Mouse (Mus musculus) forebrain, embryonic 11.5 days (tissue): ENCODE measurements around the gene Bcas3. TPM values are rescaled to one million over a fixed set of nuclear protein-coding genes. Genes with fewer than 3 reads are reported as not detected.

Experiments used
- ATAC-seq: fragments of 200-750 bp; cut with Nextera tagmentation; replicated peaks from 2 replicates; pipeline ENCODE4 v1.8.0; 2017; ENCODE audit warnings: moderate TSS enrichment; ENCODE audit not compliant: low FRiP score
- DNase-seq: peaks from one replicate; pipeline ENCODE4 v3.0.0-alpha.2; 2017; ENCODE audit warnings: low spot score
- H3K27ac ChIP-seq: fragments of 300-500 bp; sonication (generic); 2 replicates; pipeline ENCODE4 v1.5.1; 2014; ENCODE audit warnings: low read depth, low read length
- H3K27me3 ChIP-seq: fragments of 300-500 bp; sonication (generic); 2 replicates; pipeline ENCODE4 v1.6.1; 2014; ENCODE audit warnings: mild to moderate bottlenecking, low read length, mixed read lengths; ENCODE audit not compliant: control insufficient read depth, insufficient read depth
- H3K36me3 ChIP-seq: fragments of 300-500 bp; sonication (generic); 2 replicates; pipeline ENCODE4 v1.6.1; 2014; ENCODE audit warnings: mild to moderate bottlenecking, low read length, moderate library complexity, mixed read lengths; ENCODE audit not compliant: control insufficient read depth, insufficient read depth
- H3K4me1 ChIP-seq: fragments of 300-500 bp; sonication (generic); replicated peaks from 2 replicates; pipeline ENCODE4 v1.6.1; 2014; ENCODE audit warnings: low read length, mixed read lengths; ENCODE audit not compliant: control insufficient read depth, insufficient read depth
- H3K4me2 ChIP-seq: fragments of 300-500 bp; sonication (generic); 2 replicates; pipeline ENCODE4 v1.6.1; 2014; ENCODE audit warnings: low read depth, mild to moderate bottlenecking, low read length, moderate library complexity, mixed read lengths; ENCODE audit not compliant: severe bottlenecking
- H3K4me3 ChIP-seq: fragments of 300-500 bp; sonication (generic); 2 replicates; pipeline ENCODE4 v1.5.1; 2014; ENCODE audit warnings: low read depth, low read length
- H3K9ac ChIP-seq: fragments of 300-500 bp; sonication (generic); 2 replicates; pipeline ENCODE4 v1.6.1; 2014; ENCODE audit warnings: low read length
- H3K9me3 ChIP-seq: fragments of 300-500 bp; sonication (generic); 2 replicates; pipeline ENCODE4 v1.6.1; 2016; ENCODE audit warnings: low read length, mixed read lengths; ENCODE audit not compliant: control insufficient read depth
- WGBS: fragments of 180-500 bp; shearing (Covaris S2); extraction: QIAGEN DNeasy Blood & Tissue Kit; methylation state at CpG from one replicate; pipeline ENCODE4 v1.1.7; 2014; 5-methylcytosine and 5-hydroxymethylcytosine counted together
- polyA plus RNA-seq: library from polyadenylated mRNA; unstranded; fragments of >200 nt; fragmentation: Nextera tagmentation; extraction: Ambion mirVana; gene quantifications from 2 replicates; pipeline ENCODE4 v1.2.1, GENCODE M21; 2014

The Bcas3 gene
- polyA plus RNA-seq, 1 experiment from 2014 or later, result 17.9 TPM

DNA sequence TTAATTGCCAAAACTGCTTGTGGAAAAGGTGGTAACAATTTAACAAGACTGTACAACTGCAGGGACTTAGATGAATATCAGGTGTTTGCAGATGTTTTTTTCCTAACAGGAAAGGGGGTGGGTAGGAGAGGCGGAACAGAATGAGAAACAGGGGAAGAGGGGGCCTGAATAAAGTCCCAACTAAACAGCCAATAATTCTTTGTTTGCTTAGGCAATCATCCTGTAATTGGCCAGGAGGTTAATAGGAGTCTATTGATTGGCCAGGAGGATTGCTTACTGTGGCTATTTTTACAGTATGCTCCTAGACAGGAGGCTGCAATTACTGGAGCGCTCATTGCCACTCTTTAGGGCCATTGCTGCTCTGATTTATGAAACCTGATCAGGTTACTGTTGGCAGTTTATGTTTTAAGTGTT lies 279.6 kb downstream of the Bcas3 start:
- no peak overlapping the region for H3K9ac ChIP-seq
- WGBS, result 79% methylated on average over 2 of the region's 2 CpGs
- no peak for ATAC-seq
- DNase-seq, result no peak
- peaks cover 4% of the 10 kb centered on the region; the same call in 1 of the 2 replicates for H3K4me1 ChIP-seq
- no peaks in the 10 kb centered on the region for H3K27me3 ChIP-seq
- H3K27ac ChIP-seq, result no peak overlapping the region
- H3K36me3 ChIP-seq, result no peaks in the 10 kb centered on the region
- no peaks in the 10 kb centered on the region for H3K9me3 ChIP-seq
- H3K4me2 ChIP-seq, result no peak overlapping the region
- H3K4me3 ChIP-seq, result no peak overlapping the region

DNA sequence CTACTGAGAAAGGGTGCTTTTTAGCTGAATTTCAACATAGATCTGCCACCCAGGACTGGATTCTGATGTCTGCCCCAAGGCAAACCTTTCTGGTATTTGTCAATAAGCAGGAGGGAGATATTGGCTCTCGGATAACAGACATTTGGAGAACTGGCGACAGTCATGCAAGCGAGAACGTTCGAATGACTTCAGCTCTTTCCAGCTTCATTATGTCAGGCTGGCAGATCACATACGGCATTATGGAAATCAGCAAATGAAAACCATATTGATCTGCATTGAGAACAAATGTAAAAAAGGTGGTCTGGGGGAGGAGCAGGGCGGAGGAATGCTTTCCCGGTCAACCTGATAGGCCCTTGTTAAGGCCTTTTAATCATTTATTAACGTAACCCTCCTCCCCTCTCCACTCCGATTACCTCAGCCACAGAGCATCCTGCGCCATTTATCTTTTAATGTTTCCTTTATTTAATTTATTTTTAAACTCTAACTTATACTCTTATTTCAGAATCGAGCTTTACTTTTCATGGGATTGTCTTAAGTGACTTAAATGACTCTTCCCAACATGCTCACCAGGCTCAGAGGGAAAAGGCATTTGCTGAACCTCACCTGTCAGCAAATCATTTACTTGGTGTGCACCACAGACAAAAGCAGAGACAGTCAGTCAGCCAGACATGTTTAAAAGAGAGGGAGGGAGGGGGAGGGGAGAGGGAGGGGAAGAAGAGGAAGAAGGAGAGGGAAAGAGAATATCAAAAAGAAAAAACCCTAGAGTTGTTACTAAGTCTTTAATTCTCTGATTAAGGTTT lies 285.9 kb downstream of the Bcas3 start:
- H3K4me2 ChIP-seq, result no peak overlapping the region
- WGBS, result 63% methylated on average over 12 of the region's 12 CpGs

DNA sequence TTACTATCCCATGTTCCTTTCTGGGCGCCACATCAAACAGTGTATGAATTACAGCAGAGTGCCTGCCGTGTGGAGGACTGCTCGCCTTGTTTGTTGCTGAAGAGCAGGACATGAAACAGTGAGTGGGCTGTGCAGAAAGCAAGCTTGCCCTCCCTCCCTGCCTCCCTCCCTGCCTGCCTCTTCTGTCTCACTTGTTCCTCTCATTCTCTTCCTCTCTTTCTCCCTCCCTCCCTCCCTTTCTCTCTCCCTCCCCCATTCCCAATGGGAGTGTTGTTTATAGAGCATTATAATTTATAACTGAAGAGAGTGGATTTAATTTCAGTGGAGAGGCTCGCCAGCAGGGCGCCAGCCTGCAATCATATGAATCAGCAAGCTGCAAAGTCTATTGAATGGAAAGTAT lies 287.7 kb downstream of the Bcas3 start:
- H3K36me3 ChIP-seq, result no peaks in the 10 kb centered on the region
- H3K9ac ChIP-seq, result no peak overlapping the region
- H3K4me1 ChIP-seq, result peaks cover 9% of the 10 kb centered on the region
- DNase-seq (no peak), ATAC-seq (no peak)
- H3K4me3 ChIP-seq, result no peak overlapping the region
- H3K4me2 ChIP-seq, result no peak overlapping the region
- WGBS, result 36% methylated on average over 5 of the region's 5 CpGs
- H3K9me3 ChIP-seq, result no peaks in the 10 kb centered on the region
- no peaks in the 10 kb centered on the region for H3K27me3 ChIP-seq
- H3K27ac ChIP-seq, result no peak overlapping the region

More for the DNA sequence above, 285.9 kb downstream of the Bcas3 start:
- ATAC-seq (no peak), DNase-seq (no peak)
- Histone ChIP-seq H3K27ac (no peak overlapping the region), H3K36me3 (no peaks in the 10 kb centered on the region), H3K9me3 (no peaks in the 10 kb centered on the region), H3K27me3 (no peaks in the 10 kb centered on the region), H3K4me3 (no peak overlapping the region), H3K4me1 (peaks cover 9% of the 10 kb centered on the region), H3K9ac (no peak overlapping the region)

DNA sequence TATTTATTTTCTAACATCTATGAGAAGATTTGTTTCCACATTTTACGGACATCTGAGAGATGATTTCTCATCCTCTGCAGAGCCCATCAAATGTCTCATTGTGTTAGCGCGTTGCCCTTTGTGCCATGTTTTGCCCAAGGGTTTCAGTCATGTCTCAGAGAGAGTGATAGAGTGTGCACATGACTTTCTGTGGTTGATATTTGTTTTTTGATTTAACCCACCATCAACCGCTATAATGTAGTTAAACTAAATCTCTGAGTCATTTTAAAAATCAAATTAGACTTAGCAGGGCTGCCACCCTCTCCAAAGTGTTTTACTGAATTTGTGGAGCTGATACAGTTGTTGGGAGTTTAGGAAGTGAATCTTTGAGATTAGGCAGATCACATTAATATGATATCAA lies 288.5 kb downstream of the Bcas3 start:
- WGBS, result 84% methylated on average over 4 of the region's 4 CpGs
- Histone ChIP-seq H3K27ac (no peak overlapping the region), H3K4me2 (no peak overlapping the region), H3K9ac (no peak overlapping the region), H3K4me3 (no peak overlapping the region), H3K36me3 (no peaks in the 10 kb centered on the region), H3K27me3 (no peaks in the 10 kb centered on the region), H3K9me3 (no peaks in the 10 kb centered on the region), H3K4me1 (peaks cover 9% of the 10 kb centered on the region)
- ATAC-seq (no peak), DNase-seq (no peak)

DNA sequence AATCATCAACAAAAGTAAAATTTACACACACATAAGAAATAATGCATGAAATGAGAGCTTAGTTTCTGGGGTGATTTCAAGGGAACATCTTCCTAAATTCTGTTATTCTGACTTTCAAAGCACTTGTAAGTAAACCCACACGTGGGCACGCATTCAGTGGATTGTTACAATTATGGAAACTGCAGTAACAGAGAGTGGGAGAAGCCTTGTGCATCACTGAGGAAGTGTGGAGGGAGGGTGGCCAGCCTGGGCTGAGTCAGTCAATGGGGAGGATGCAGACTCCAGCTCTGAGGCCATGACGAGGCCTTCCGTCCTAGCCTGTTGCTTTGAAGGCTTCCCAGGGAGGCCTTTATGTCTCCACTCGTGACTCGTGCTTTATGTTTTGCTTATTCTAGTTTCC lies 289.6 kb downstream of the Bcas3 start:
- no peak overlapping the region for H3K27ac ChIP-seq
- ATAC-seq, result no peak
- WGBS, result 56% methylated on average over 6 of the region's 6 CpGs

GRCm38 (mm10) chr11:85643025-85643424 lies 290.1 kb downstream of the Bcas3 start:
- no peaks in the 10 kb centered on the region for H3K9me3 ChIP-seq
- no peak overlapping the region for H3K4me3 ChIP-seq
- H3K27ac ChIP-seq, result no peak overlapping the region
- H3K4me1 ChIP-seq, result peaks cover 9% of the 10 kb centered on the region
- no peak for DNase-seq
- 90% methylated on average over 4 of the region's 4 CpGs for WGBS
- H3K4me2 ChIP-seq, result no peak overlapping the region
- no peak for ATAC-seq
- no peaks in the 10 kb centered on the region for H3K36me3 ChIP-seq
- H3K27me3 ChIP-seq, result no peaks in the 10 kb centered on the region
- H3K9ac ChIP-seq, result no peak overlapping the region

More for the DNA sequence above, 289.6 kb downstream of the Bcas3 start:
- H3K9me3 ChIP-seq, result no peaks in the 10 kb centered on the region
- H3K36me3 ChIP-seq, result no peaks in the 10 kb centered on the region
- H3K27me3 ChIP-seq, result no peaks in the 10 kb centered on the region
- H3K4me2 ChIP-seq, result no peak overlapping the region
- no peak overlapping the region for H3K9ac ChIP-seq
- no peak for DNase-seq
- H3K4me3 ChIP-seq, result no peak overlapping the region
- peaks cover 9% of the 10 kb centered on the region for H3K4me1 ChIP-seq

GRCm38 (mm10) chr11:85643479-85644000 lies 290.6 kb downstream of the Bcas3 start:
- Histone ChIP-seq H3K9ac (no peak overlapping the region), H3K4me1 (peaks cover 9% of the 10 kb centered on the region), H3K27me3 (no peaks in the 10 kb centered on the region), H3K9me3 (no peaks in the 10 kb centered on the region), H3K4me3 (no peak overlapping the region), H3K4me2 (no peak overlapping the region), H3K27ac (no peak overlapping the region), H3K36me3 (no peaks in the 10 kb centered on the region)
- ATAC-seq, result no peak
- 76% methylated on average over 10 of the region's 10 CpGs for WGBS
- no peak for DNase-seq

DNA sequence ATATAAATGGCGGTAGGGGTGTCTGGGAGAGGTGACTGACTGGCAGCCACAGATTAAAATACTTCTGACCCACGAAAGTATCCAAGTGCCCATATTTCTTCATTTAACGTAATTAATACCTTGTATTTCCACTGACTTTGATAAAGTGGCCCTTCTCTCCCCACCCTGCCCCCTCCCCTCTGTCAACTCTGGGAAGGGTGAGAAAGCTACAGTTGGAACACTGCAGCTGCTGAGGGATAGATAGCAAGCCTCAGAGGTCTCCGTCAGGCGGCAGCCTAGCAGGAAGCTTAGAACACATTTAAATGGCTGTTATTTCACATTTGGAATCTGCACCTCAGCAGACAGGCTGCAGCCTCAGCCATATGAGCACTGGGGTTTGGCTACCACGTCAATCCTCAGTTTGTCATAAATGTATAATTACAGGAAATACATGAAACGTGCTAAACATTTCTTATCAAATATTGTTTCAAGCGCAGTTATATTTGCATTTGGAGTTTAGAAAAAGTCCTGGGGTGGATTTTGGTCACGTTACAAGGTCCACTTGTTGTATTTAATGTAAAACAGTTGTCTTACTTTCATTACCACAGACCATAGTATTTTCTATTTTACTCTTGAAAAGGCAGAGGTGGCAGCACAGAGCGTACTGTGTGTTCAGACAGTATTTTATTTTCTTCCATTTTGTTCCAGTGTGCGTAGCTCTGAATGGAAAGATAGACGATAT lies 291.2 kb downstream of the Bcas3 start:
- no peaks in the 10 kb centered on the region for H3K9me3 ChIP-seq
- H3K4me3 ChIP-seq, result no peak overlapping the region
- H3K36me3 ChIP-seq, result no peaks in the 10 kb centered on the region
- H3K27ac ChIP-seq, result no peak overlapping the region
- 82% methylated on average over 12 of the region's 12 CpGs for WGBS
- DNase-seq (no peak), ATAC-seq (no peak)
- no peaks in the 10 kb centered on the region for H3K27me3 ChIP-seq
- peaks cover 9% of the 10 kb centered on the region for H3K4me1 ChIP-seq
- H3K4me2 ChIP-seq, result no peak overlapping the region
- no peak overlapping the region for H3K9ac ChIP-seq
